Mouse (Mus musculus): ENCODE results near the gene Mpdu1.
"Not testable (repeated sequence)": the region's sequence is repeated elsewhere in the genome, so short reads cannot be mapped to it uniquely, and the experiment has no call there.

Gene Mpdu1

DNA sequence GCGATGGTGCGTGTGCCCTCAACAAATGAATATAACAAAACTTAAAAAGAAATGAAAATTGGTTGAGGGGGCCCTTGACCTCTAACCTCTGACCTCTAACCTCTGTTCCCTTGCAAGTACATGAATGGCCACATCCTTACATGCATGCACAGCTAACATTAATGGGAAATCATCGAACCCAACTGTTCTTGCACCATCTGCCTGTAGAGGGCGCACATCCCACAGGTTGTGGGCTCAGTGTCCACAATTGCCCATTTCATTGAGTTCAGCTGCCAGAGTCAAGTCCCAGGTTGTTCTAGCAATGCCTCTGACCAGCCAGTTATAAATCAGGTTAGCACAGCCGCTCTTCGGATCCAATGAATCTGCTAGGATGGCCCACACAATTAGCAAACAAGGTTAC lies 34.2 kb downstream of the Mpdu1 start:
- H3K27me3 ChIP-seq (ENCODE audit: control insufficient read depth, insufficient read depth, low read length, poor library complexity, severe bottlenecking): no peaks in the 10 kb centered on the region
- no peaks in the 10 kb centered on the region for H3K36me3 ChIP-seq (ENCODE audit: control insufficient read depth, insufficient read depth, low read length, poor library complexity, severe bottlenecking)
- peak; percentile 88 for DNase-seq (ENCODE audit: low read depth, low spot score)

DNA sequence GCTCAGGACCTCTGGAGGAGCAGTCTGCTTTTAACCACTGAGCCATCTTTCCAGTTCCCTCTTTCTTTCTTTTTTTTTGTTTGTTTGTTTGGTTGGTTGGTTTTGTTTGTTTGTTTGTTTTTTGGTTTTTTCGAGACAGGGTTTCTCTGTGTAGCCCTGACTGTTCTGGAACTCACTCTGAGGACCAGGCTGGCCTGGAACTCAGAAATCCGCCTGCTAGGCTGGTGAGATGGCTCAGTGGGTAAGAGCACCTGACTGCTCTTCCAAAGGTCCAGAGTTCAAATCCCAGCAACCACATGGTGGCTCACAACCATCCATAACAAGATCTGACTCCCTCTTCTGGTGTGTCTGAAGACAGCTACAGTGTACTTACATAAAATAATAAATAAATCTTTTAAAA lies 38.1 kb downstream of the Mpdu1 start:
- not testable (repeated sequence) for H3K36me3 ChIP-seq (ENCODE audit: control insufficient read depth, insufficient read depth, low read length, poor library complexity, severe bottlenecking); H3K27me3 ChIP-seq (ENCODE audit: control insufficient read depth, insufficient read depth, low read length, poor library complexity, severe bottlenecking); DNase-seq (ENCODE audit: low read depth, low spot score)

DNA sequence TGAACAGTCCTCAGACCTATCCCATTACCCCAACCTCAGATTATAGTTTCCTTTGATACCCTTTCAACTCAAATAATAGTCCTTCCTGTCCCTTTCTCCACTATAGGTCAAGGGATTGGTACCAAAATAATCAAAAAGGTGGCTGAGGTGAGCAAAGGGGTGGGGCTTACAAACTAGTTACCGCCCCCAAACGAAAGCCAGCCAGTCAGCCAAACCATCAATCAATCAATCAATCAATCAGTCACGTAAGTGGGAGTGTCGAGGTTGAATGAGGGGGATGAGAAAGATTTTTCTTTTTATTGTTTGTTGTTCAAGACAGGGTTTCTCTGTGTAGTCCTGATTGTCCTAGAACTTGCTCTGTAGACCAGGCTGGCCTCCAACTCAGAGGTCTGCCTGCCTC lies 39.4 kb downstream of the Mpdu1 start:
- DNase-seq (ENCODE audit: low read depth, low spot score): no peak
- Histone ChIP-seq H3K36me3 (ENCODE audit: control insufficient read depth, insufficient read depth, low read length, poor library complexity, severe bottlenecking) (no peaks in the 10 kb centered on the region), H3K27me3 (ENCODE audit: control insufficient read depth, insufficient read depth, low read length, poor library complexity, severe bottlenecking) (no peaks in the 10 kb centered on the region)

DNA sequence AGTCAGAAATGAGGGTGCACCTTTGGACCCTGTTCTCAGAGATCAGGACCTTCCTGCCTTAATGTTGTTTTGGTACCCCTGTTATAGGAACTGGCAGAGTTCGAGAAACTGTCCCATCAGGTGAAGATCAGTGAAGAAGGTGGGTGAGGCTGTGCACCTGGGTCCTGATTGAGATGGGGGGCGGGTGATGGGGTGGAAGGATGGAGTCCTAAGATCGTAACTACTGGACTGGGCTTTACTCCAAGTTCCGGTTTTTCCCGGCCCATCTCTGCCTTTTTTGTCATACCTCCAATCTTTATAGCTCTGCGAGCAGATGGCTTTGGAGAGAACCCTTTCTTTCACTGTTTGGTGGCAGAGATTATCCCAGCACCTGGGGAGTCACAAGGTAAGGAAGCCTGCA lies 40.0 kb downstream of the Mpdu1 start:
- no peak for DNase-seq (ENCODE audit: low read depth, low spot score)
- Histone ChIP-seq H3K27me3 (ENCODE audit: control insufficient read depth, insufficient read depth, low read length, poor library complexity, severe bottlenecking) (no peaks in the 10 kb centered on the region), H3K36me3 (ENCODE audit: control insufficient read depth, insufficient read depth, low read length, poor library complexity, severe bottlenecking) (no peaks in the 10 kb centered on the region)

DNA sequence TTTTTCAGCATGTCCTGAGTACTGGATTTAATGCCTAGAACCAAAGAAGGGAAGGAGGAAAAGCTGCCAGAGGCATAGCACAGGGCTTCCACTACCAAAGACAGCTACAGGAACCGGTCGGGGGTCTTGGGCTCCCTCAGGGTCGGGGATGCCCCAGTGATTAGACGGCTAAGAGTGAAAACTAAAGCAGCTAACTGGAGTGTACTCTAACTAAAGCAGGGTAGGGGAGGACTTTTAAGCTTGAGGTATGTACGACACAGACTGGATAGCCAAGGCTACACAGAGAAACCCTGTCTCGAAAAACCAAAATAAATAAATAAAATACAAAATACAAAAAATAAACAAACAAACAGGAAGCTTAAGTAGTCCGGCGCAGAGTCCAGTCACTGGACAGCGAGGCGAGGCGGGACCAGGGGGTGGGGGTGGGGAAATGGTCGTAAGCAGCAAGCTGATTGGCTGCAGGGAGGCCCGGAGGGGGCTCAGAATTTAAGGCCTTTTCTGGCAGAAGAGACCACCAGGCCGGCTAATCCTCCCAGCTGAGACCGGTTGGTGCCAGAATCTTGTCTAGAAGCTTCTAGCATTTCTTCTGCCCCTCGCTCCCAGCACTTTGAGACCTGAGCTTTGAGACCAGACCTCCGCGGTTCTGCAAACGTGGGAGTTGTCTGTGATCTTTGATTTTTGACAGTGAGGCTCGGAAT lies 40.7 kb downstream of the Mpdu1 start, which contains the start of gene Sat2:
Sat2 (plus strand) TSS at position 454 of the 698 bp plus-strand sequence.
- Histone ChIP-seq H3K27me3 (ENCODE audit: control insufficient read depth, insufficient read depth, low read length, poor library complexity, severe bottlenecking) (no peaks in the 10 kb centered on the region), H3K36me3 (ENCODE audit: control insufficient read depth, insufficient read depth, low read length, poor library complexity, severe bottlenecking) (no peaks in the 10 kb centered on the region)
- no peak for DNase-seq (ENCODE audit: low read depth, low spot score)

DNA sequence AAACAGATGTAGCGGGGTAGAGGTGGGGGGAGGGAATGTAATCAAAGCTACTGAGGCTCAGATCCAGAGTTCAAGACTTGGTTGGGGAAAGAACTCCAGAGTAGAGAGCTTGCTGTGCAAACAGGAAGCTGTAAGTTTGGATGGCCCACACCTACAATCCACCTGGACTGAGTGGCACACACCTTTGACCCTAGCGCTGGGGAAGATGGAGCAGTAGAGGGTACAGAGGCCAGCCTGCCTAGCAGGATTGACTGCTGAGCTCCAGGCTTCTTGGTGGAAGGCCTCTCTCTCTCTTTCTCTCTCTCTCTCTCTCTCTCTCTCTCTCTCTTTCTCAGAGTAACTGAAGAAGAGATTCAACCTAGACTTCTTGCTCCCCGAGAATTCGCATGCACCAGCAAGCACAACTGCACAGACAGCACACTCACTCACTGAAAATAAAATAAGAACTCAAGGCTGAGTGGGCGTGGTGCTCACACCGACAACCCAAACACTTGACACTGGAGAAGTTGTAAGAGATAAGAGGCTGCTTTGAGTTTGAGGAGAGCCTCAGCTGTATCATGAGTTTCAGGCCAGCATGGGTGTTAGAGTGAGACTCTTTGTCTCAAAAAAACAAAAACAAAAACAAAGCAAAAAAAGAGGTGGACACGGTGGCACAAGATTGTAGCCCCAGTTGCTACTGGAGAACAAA lies 41.9 kb downstream of the Mpdu1 start:
- no peaks in the 10 kb centered on the region for H3K36me3 ChIP-seq (ENCODE audit: control insufficient read depth, insufficient read depth, low read length, poor library complexity, severe bottlenecking)
- no peak for DNase-seq (ENCODE audit: low read depth, low spot score)
- no peaks in the 10 kb centered on the region for H3K27me3 ChIP-seq (ENCODE audit: control insufficient read depth, insufficient read depth, low read length, poor library complexity, severe bottlenecking)

DNA sequence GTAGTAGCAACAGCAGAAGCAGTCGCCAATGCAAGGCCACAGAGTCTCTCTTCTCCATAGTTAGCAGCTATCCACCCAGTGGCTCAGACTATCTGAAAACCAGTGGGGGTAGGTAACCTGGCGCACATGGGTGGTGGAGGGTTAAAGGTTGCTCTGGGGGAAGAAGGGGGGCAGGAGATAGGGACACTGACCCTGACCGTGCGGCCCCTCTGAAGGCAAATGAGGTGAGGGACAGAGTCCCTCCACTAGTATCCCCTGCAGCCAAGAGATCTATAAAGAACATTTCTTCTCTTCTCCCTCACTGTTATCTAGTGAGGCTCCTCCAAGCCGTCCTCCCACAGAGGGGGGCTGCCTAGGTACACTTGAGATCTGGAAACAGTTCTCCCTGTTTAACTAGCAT lies 44.6 kb downstream of the Mpdu1 start, which contains the start of gene Shbg:
Shbg (minus strand) TSS at position 101 of the 400 bp plus-strand sequence.
- Histone ChIP-seq H3K27me3 (ENCODE audit: control insufficient read depth, insufficient read depth, low read length, poor library complexity, severe bottlenecking) (no peaks in the 10 kb centered on the region), H3K36me3 (ENCODE audit: control insufficient read depth, insufficient read depth, low read length, poor library complexity, severe bottlenecking) (no peaks in the 10 kb centered on the region)
- DNase-seq (ENCODE audit: low read depth, low spot score): no peak

DNA sequence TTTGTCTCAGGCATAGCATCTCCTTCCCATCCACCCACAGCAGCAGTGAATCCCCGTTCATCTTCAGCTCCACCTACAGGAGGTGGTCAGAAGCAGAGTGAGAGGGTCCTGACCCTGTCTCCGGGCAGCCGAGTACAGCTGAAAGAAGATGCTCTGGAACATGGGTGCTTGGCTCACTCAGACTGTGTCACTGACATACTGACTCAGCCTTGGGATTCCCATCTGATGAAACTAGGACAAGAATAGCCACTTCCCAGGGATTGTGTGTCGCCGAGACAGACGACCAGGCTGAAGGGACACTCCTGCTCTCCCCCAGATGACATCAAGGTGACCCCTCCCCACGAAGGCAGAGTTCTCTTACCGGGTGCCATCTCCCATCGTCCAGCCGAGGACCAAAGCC lies 45.7 kb downstream of the Mpdu1 start:
- DNase-seq (ENCODE audit: low read depth, low spot score): no peak
- H3K27me3 ChIP-seq (ENCODE audit: control insufficient read depth, insufficient read depth, low read length, poor library complexity, severe bottlenecking): 0 out of 2 replicates have a peak, but pooled peaks cover under 1% of the 10 kb centered on the region
- H3K36me3 ChIP-seq (ENCODE audit: control insufficient read depth, insufficient read depth, low read length, poor library complexity, severe bottlenecking): no peaks in the 10 kb centered on the region

DNA sequence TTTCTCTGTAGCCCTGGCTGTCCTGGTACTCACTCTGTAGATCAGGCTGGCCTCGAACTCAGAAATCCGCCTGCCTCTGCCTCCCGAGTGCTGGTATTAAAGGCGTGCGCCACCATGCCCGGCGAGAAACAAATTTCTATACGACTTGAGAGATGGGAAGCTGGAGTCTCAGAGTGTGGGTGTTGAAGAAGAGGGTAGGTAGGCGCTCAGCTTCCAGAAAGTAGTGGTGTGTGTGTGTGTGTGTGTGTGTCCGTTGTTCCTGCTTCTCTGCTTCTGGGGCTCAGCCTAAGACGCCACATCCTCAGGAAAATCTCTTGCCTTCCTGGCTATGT lies 48.2 kb downstream of the Mpdu1 start:
- H3K36me3 ChIP-seq (ENCODE audit: control insufficient read depth, insufficient read depth, low read length, poor library complexity, severe bottlenecking); H3K27me3 ChIP-seq (ENCODE audit: control insufficient read depth, insufficient read depth, low read length, poor library complexity, severe bottlenecking); DNase-seq (ENCODE audit: low read depth, low spot score): not testable (repeated sequence)

DNA sequence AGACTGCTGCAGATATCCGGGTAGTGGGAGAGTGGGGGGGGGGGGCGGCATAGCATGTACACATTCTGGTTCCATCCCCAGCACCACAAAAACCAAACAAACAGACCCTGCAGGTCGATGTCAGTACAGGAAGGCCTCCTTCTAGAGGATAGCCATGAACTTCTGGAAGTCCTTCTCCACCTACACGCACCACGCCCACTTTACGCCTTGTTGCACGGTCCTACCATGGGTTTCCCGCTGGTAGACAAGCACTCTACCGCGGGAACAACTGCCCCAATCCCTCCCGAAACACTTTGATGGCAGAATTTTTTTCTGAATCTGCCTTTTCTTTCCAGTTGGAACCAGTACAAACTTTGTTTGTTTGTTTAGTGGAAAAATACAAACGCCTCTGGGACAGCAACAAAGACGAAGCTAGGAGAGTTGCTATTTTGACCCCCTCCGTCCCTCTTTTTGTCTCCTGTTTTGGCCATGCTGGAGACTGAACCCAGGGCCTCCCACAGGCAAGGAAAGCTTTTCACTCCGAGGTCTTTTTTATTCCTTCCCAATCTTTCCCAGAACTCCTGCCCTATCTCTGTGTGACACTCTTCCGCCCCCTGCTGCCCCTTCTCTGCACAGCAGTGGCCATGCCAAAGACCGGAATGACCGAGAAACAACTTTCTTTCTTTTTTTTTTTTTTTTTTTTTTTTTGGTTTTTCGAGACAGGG lies 48.7 kb downstream of the Mpdu1 start:
- DNase-seq (ENCODE audit: low read depth, low spot score): peak; percentile 56
- Histone ChIP-seq H3K27me3 (ENCODE audit: control insufficient read depth, insufficient read depth, low read length, poor library complexity, severe bottlenecking) (peaks cover 3% of the 10 kb centered on the region; the same call in 1 of the 2 replicates), H3K36me3 (ENCODE audit: control insufficient read depth, insufficient read depth, low read length, poor library complexity, severe bottlenecking) (no peaks in the 10 kb centered on the region)

DNA sequence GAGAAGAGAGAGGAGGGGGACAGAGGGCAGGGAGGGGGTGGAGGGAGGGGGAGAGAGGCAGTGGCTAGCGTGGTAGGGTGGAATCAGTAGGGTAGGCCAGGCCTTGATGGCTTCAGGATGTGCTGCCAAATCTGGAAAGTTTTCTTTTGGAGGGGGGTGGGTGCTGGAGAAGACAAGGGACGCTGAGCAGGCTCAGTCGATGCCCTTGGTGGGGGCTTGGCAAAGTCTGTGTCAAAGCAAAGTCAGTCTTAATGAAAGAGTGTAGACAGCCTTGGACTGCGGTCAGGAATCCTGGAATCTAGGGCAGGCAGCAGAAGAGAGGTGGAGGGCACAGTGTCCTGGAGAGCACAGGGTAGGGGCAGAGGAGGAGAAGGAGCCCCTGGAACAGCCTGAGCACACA lies 51.5 kb downstream of the Mpdu1 start:
- DNase-seq (ENCODE audit: low read depth, low spot score): no peak
- peaks cover 3% of the 10 kb centered on the region; the same call in 1 of the 2 replicates for H3K27me3 ChIP-seq (ENCODE audit: control insufficient read depth, insufficient read depth, low read length, poor library complexity, severe bottlenecking)

DNA sequence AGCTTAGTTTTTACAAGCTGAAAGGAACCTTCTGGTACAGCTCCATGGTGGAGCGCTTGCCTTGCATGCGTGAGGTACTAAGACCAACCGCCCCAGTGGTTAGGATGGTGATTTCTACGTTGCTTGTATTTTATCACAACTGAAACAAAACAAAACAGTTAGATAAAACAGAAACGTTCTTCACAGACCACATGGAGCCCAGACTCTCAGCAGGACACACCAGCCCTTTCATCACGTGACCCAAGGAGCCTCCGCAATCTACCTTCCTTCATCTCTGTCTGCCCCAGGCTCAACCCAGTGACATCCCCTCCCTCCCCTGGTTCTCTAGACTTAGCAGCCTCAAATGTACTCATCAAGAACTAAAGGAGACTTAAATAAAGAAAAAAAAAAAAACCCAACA lies 53.0 kb downstream of the Mpdu1 start:
- no peak for DNase-seq (ENCODE audit: low read depth, low spot score)
- Histone ChIP-seq H3K36me3 (ENCODE audit: control insufficient read depth, insufficient read depth, low read length, poor library complexity, severe bottlenecking) (no peaks in the 10 kb centered on the region), H3K27me3 (ENCODE audit: control insufficient read depth, insufficient read depth, low read length, poor library complexity, severe bottlenecking) (peaks cover 3% of the 10 kb centered on the region)

More for the DNA sequence above, 51.5 kb downstream of the Mpdu1 start:
- no peaks in the 10 kb centered on the region for H3K36me3 ChIP-seq (ENCODE audit: control insufficient read depth, insufficient read depth, low read length, poor library complexity, severe bottlenecking)

DNA sequence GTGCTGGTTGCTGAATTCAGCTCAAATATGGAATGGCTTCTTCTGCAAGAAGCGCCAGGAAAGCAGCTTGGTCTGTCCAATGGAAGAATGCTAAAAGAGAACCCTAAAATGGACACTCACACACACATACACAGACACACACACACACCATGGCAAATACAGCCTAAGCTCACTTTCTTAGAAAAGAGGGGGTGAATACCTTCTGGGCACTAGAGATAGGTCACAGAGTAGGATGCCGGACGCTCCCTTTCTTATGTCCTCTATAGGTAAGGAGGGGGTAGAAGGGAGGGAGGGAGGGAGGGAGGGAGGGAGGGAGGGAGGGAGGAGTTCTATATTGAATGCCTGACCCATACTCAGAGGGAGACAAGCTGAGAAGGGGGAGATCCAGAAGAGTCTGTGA lies 53.9 kb downstream of the Mpdu1 start:
- DNase-seq (ENCODE audit: low read depth, low spot score): no peak
- Histone ChIP-seq H3K36me3 (ENCODE audit: control insufficient read depth, insufficient read depth, low read length, poor library complexity, severe bottlenecking) (no peaks in the 10 kb centered on the region), H3K27me3 (ENCODE audit: control insufficient read depth, insufficient read depth, low read length, poor library complexity, severe bottlenecking) (peaks cover 3% of the 10 kb centered on the region)

DNA sequence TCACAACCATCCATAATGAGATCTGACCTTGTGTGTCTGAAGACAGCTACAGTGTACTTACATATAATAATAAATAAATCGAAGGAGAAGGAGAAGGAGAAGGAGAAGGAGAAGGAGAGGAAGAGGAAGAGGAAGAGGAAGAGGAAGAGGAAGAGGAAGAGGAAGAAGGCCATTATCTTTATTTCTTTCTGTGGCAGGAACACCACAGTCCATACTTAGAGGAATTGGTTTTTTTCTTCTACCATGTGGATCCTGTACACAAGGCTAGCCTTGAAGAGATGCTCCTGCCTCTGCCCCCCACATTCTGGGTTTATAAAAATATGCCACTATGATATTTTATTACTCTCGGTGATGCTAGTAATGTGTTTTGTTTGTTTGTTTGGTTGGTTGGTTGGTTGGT lies 55.6 kb downstream of the Mpdu1 start:
- no peak for DNase-seq (ENCODE audit: low read depth, low spot score)
- no peaks in the 10 kb centered on the region for H3K36me3 ChIP-seq (ENCODE audit: control insufficient read depth, insufficient read depth, low read length, poor library complexity, severe bottlenecking)

More for the DNA sequence above, 55.6 kb downstream of the Mpdu1 start:
- peaks cover 3% of the 10 kb centered on the region for H3K27me3 ChIP-seq (ENCODE audit: control insufficient read depth, insufficient read depth, low read length, poor library complexity, severe bottlenecking)
